Mouse (Mus musculus) liver, adult 10 weeks (tissue): ENCODE measurements around the gene Itgb3bp. TPM values are rescaled to one million over a fixed set of nuclear protein-coding genes. Genes with fewer than 3 reads are reported as not detected.

Experiments
- polyA plus RNA-seq: library from polyadenylated mRNA; stranded (reverse); fragments of 350-450 nt; fragmentation: Illumina TruSeq; extraction: RNeasy Lipid Tissue Mini Kit (QIAGEN cat#74804); gene quantifications from one replicate; pipeline ENCODE4 v1.2.3, GENCODE M21; 2014; ENCODE audit warnings: low read depth, low replicate concordance

Gene Itgb3bp
- polyA plus RNA-seq, result 11.8 TPM

DNA sequence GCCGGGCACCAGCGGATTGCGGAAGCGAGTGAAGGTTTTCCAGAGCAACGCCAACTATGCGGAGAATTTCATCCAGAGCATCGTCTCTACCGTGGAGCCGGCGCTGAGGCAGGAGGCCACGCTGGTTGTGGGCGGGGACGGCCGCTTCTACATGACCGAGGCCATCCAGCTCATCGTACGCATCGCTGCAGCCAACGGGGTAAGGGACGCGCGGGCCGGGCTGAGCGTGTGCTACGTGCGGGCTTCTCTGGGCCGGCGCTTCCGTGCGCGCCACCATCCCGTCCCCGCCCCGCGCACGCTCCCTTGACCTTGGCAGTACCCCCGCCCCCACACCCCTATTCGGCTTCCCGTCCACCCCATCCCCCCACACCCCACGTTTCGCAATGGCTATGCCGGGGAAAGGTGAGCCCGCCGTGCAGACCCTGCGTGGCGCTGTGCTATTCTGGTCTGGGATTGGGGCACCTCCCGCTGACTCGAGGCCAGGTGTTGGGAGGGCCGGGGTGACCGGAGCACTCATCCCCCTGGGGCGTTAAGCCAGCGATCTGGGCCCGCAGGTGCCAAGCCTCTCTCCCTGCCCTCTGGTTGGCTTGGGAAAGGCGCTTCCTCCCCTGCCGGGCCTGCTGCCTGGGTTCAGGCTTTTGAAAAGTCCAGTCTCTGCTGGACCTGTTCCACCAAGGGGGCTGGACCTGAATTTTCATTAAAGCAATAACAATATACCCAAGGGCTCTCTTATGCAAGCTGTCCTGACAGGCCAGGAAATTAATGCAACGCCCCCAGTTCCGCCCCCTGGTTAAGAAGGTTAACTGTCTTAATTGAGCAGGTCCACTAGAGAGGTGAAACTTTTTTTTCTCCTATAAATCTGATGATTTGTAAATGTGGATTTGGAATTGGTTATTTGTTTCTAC is at the start of gene Itgb3bp:
Gene Itgb3bp, minus strand, starts transcription at position 201 of the 905 bp plus-strand sequence.

DNA sequence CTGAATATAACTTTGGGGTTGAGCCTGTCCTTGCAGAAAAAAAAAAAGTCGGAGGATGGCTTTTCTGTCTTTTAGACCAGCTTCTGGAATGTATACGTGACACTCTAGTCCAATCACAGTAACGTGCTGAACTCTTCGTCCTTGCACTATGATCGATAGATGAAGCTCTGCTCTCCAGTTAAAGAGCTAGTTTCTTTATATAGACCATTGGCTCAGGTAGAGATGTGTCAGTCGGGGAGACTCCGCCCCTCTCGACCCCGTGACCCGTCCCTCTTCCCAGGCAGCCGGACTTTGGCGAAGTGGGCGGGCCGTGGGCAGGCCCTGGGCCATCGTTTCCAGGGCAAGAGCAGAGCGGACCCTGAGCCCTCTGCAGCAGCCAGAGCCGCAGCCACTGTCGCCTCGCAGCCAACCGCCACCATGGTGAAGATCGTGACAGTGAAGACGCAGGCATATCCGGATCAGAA is 432 bp downstream of the Itgb3bp start, which contains the start of gene Pgm1:
Gene Pgm1, plus strand, starts transcription at position 266 of the 464 bp plus-strand sequence.

GRCm38 (mm10) chr4:99829094-99830073 is 100.2 kb downstream of the Itgb3bp start, which contains the start of gene Efcab7:
Efcab7 (plus strand) TSS chr4:99829198.

Other genes starting within 250 kb of the Itgb3bp start
- gene Alg6, start 214.1 kb downstream of the Itgb3bp start, polyA plus RNA-seq, result 15.7 TPM
- 2.7 TPM for gene Efcab7, start 100.6 kb downstream of the Itgb3bp start, polyA plus RNA-seq
- 107 TPM for gene Pgm1, start 399 bp downstream of the Itgb3bp start, polyA plus RNA-seq
- gene Ror1, start 166.0 kb upstream of the Itgb3bp start, polyA plus RNA-seq, result 2.7 TPM